Mouse (Mus musculus): ENCODE measurements around the gene A3galt2. TPM values are rescaled to one million over a fixed set of nuclear protein-coding genes. Genes with fewer than 3 reads are reported as not detected.
A peak's percentile ranks its signal among the peaks of the same experiment; 100 is the strongest.

A3galt2 gene
- polyA plus RNA-seq, 1 experiment from 2014 or later: not detected

DNA sequence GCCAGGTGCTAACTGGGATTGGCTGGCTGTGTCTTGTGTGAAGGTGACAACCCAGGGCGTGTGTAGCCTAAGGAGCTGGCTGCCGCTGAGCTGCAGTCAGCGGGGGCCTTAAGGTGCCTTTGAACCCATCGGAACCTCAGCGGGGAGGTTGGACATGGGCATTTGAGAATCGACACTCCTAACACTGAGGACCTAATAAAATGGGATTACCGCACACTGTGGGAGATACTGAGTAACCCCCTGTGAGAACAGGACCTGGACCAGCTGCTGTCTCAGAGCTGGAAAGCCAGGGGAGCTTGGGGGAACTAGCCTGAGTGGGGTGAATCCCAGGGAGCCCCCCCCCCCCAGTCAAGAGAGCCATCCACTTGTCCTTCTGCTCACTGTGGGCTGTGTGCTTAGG lies 1.6 kb upstream of the A3galt2 start:
- Histone ChIP-seq H3K9me3 (replicated peaks) (no peaks in the 10 kb centered on the region), H3K9ac (no peak overlapping the region), H3K27me3 (no peaks in the 10 kb centered on the region), H3K27ac (no peak overlapping the region), H3K4me2 (no peak overlapping the region), H3K4me3 (no peak overlapping the region), H3K4me1 (replicated peaks) (peaks cover 8% of the 10 kb centered on the region), H3K36me3 (peaks cover 50% of the 10 kb centered on the region)
- ATAC-seq (replicated peaks; ENCODE audit: insufficient number of reproducible peaks, insufficient read depth, low FRiP score, low read depth): no peak
- 92% methylated on average over 7 of the region's 7 CpGs for WGBS

DNA sequence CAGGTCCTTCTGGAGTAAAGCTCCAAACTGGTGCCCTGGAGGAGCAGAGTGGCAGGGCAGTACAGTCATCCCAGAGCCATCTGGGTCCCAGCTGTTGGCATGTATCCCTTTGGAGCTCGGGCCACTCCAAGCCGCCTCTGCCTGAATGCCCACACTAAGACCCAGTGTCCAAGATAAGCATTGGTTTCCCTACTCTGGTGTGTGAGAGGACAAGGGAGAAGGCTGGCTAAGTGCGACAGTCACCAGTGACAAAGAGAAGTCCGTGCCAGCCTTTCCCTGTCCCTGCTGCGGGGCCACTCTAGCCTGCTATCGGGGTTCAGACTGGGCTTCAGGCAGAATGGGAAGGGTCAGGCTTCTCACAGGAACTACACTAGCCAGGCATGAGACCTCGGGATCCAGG lies 736 bp downstream of the A3galt2 start:
- Histone ChIP-seq H3K4me3 (no peak overlapping the region), H3K36me3 (peaks cover 27% of the 10 kb centered on the region), H3K9ac (no peak overlapping the region), H3K27ac (0 out of 2 replicates have a peak overlapping the region, but pooled peaks have one; percentile 20), H3K9me3 (replicated peaks) (no peaks in the 10 kb centered on the region), H3K4me2 (no peak overlapping the region), H3K4me1 (replicated peaks) (peaks cover 8% of the 10 kb centered on the region), H3K27me3 (no peaks in the 10 kb centered on the region)
- no peak; the same call in 1 of the 2 replicates for ATAC-seq (replicated peaks; ENCODE audit: insufficient number of reproducible peaks, insufficient read depth, low FRiP score, low read depth)
- WGBS: 55% methylated on average over 7 of the region's 7 CpGs

DNA sequence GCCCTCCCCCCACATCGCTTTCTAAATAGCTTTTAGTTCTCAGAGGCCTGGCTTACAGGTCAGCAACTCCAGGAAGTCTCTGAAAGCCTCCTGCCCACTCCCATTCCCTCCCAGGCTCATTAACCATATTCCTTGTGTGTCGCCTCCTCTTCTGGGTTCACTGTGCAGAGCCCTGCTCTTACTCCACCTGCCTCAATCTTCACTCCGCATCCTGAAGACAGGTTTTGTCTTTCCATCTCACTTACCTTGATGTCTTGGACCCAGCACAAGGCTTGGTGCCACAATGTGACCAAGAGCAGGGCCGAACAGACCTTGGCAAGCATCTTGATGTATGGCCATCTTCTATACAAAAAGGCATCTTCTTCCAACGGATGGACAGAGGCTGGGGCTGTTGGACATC lies 4.0 kb downstream of the A3galt2 start:
- WGBS: 76% methylated on average over 5 of the region's 5 CpGs
- Histone ChIP-seq H3K4me1 (replicated peaks) (peaks cover 8% of the 10 kb centered on the region), H3K27me3 (no peaks in the 10 kb centered on the region), H3K9ac (no peak overlapping the region), H3K36me3 (no peaks in the 10 kb centered on the region), H3K27ac (no peak overlapping the region), H3K4me3 (no peak overlapping the region), H3K4me2 (no peak overlapping the region), H3K9me3 (replicated peaks) (0 out of 2 replicates have a peak, but pooled peaks cover 7% of the 10 kb centered on the region)
- ATAC-seq (replicated peaks; ENCODE audit: insufficient number of reproducible peaks, insufficient read depth, low FRiP score, low read depth): no peak

GRCm38 (mm10) chr4:128760029-128760428 lies 4.9 kb downstream of the A3galt2 start:
- Histone ChIP-seq H3K27ac (no peak overlapping the region), H3K4me1 (replicated peaks) (peaks cover 6% of the 10 kb centered on the region), H3K9me3 (replicated peaks) (0 out of 2 replicates have a peak, but pooled peaks cover 7% of the 10 kb centered on the region), H3K36me3 (no peaks in the 10 kb centered on the region), H3K4me2 (no peak overlapping the region), H3K9ac (no peak overlapping the region), H3K4me3 (no peak overlapping the region), H3K27me3 (no peaks in the 10 kb centered on the region)
- 70% methylated on average over 6 of the region's 6 CpGs for WGBS
- ATAC-seq (replicated peaks; ENCODE audit: insufficient number of reproducible peaks, insufficient read depth, low FRiP score, low read depth): no peak

GRCm38 (mm10) chr4:128766929-128767328 lies 11.8 kb downstream of the A3galt2 start:
- H3K4me2 ChIP-seq: no peak overlapping the region
- 0 out of 2 replicates have a peak, but pooled peaks cover 7% of the 10 kb centered on the region for H3K9me3 ChIP-seq (replicated peaks)
- H3K27ac ChIP-seq: no peak overlapping the region
- WGBS: 88% methylated on average over 20 of the region's 20 CpGs
- H3K4me1 ChIP-seq (replicated peaks): peaks cover 12% of the 10 kb centered on the region
- no peaks in the 10 kb centered on the region for H3K36me3 ChIP-seq
- no peak for ATAC-seq (replicated peaks; ENCODE audit: insufficient number of reproducible peaks, insufficient read depth, low FRiP score, low read depth)
- H3K4me3 ChIP-seq: no peak overlapping the region
- no peak overlapping the region for H3K9ac ChIP-seq
- no peaks in the 10 kb centered on the region for H3K27me3 ChIP-seq

GRCm38 (mm10) chr4:128768120-128768519 lies 13.0 kb downstream of the A3galt2 start:
- Histone ChIP-seq H3K4me3 (no peak overlapping the region), H3K4me2 (no peak overlapping the region), H3K9ac (no peak overlapping the region), H3K36me3 (peaks cover 6% of the 10 kb centered on the region; the same call in 1 of the 2 replicates), H3K9me3 (replicated peaks) (0 out of 2 replicates have a peak, but pooled peaks cover 1% of the 10 kb centered on the region), H3K27ac (no peak overlapping the region), H3K27me3 (no peaks in the 10 kb centered on the region), H3K4me1 (replicated peaks) (peaks cover 12% of the 10 kb centered on the region)
- 63% methylated on average over 13 of the region's 13 CpGs for WGBS
- ATAC-seq (replicated peaks; ENCODE audit: insufficient number of reproducible peaks, insufficient read depth, low FRiP score, low read depth): no peak

- peaks cover 21% of the 10 kb centered on the region for H3K36me3 ChIP-seq
- no peak overlapping the region for H3K4me2 ChIP-seq
- no peak overlapping the region for H3K4me3 ChIP-seq
- H3K4me1 ChIP-seq (replicated peaks): peaks cover 12% of the 10 kb centered on the region
- no peaks in the 10 kb centered on the region for H3K27me3 ChIP-seq
- no peak overlapping the region for H3K9ac ChIP-seq
- no peaks in the 10 kb centered on the region for H3K9me3 ChIP-seq (replicated peaks)
- H3K27ac ChIP-seq: no peak overlapping the region
- ATAC-seq (replicated peaks; ENCODE audit: insufficient number of reproducible peaks, insufficient read depth, low FRiP score, low read depth): no peak
- WGBS: 68% methylated on average over 13 of the region's 13 CpGs
These were observed 14.6 kb downstream of the A3galt2 start for GRCm38 (mm10) chr4:128769569-128770355.

- no peak overlapping the region for H3K4me2 ChIP-seq
- H3K27me3 ChIP-seq: no peaks in the 10 kb centered on the region
- no peak overlapping the region for H3K27ac ChIP-seq
- H3K36me3 ChIP-seq: peaks cover 29% of the 10 kb centered on the region
- H3K9me3 ChIP-seq (replicated peaks): no peaks in the 10 kb centered on the region
- H3K4me3 ChIP-seq: no peak overlapping the region
- peaks cover 12% of the 10 kb centered on the region for H3K4me1 ChIP-seq (replicated peaks)
- 82% methylated on average over 5 of the region's 5 CpGs for WGBS
- no peak overlapping the region for H3K9ac ChIP-seq
- ATAC-seq (replicated peaks; ENCODE audit: insufficient number of reproducible peaks, insufficient read depth, low FRiP score, low read depth): no peak
These were observed 15.5 kb downstream of the A3galt2 start for GRCm38 (mm10) chr4:128770698-128771097.

GRCm38 (mm10) chr4:128773820-128774219 lies 18.7 kb downstream of the A3galt2 start:
- Histone ChIP-seq H3K9me3 (replicated peaks) (no peaks in the 10 kb centered on the region), H3K27me3 (no peaks in the 10 kb centered on the region), H3K36me3 (peaks cover 48% of the 10 kb centered on the region), H3K9ac (no peak overlapping the region), H3K4me1 (replicated peaks) (peaks cover 12% of the 10 kb centered on the region), H3K27ac (no peak overlapping the region), H3K4me3 (no peak overlapping the region), H3K4me2 (no peak overlapping the region)
- 87% methylated on average over 11 of the region's 11 CpGs for WGBS
- no peak for ATAC-seq (replicated peaks; ENCODE audit: insufficient number of reproducible peaks, insufficient read depth, low FRiP score, low read depth)

GRCm38 (mm10) chr4:128774467-128774866 lies 19.3 kb downstream of the A3galt2 start:
- WGBS: 92% methylated on average over 9 of the region's 9 CpGs
- peaks cover 10% of the 10 kb centered on the region for H3K4me1 ChIP-seq (replicated peaks)
- H3K36me3 ChIP-seq: peaks cover 54% of the 10 kb centered on the region
- no peaks in the 10 kb centered on the region for H3K27me3 ChIP-seq
- H3K4me2 ChIP-seq: no peak overlapping the region
- no peaks in the 10 kb centered on the region for H3K9me3 ChIP-seq (replicated peaks)
- H3K9ac ChIP-seq: no peak overlapping the region
- H3K4me3 ChIP-seq: no peak overlapping the region
- no peak for ATAC-seq (replicated peaks; ENCODE audit: insufficient number of reproducible peaks, insufficient read depth, low FRiP score, low read depth)
- no peak overlapping the region for H3K27ac ChIP-seq

DNA sequence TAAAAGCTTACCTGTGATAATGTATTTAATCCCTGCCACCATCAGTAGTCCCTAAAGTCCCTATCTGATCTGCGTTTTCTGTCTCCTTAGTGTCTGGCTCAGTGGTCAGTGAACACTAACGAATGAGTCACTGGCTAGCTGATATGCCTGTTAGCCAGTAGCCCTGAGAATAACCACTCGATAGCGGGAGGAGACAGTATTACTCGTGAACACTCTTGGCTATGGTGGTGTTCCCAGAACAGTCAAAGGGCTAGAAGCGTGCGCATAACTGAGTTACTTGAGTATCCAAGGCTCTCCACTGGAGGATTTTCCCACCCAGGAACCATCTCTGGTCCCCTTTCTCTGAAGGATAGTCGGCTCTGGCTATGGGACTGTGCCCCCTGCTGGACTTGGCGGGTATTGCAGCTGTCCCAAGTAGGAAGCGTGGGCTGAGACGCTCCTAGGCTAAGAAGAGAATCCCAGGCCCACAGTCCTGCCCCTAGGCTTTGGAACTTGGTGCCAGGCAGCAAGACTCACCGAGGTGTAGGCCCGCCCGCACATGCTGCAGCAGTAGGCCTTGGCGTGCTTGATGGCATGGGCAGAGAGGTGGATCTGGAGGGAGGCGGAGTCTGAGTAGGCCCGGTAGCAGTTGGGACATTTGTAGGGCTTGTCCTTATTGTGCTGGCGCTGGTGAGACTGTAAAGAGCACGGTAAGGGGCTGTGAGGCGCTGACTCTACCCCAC lies 21.6 kb downstream of the A3galt2 start:
- Histone ChIP-seq H3K4me3 (no peak overlapping the region), H3K27ac (no peak overlapping the region), H3K4me2 (no peak overlapping the region), H3K27me3 (no peaks in the 10 kb centered on the region), H3K9me3 (replicated peaks) (no peaks in the 10 kb centered on the region), H3K4me1 (replicated peaks) (no peaks in the 10 kb centered on the region), H3K36me3 (peaks cover 62% of the 10 kb centered on the region), H3K9ac (no peak overlapping the region)
- 46% methylated on average over 20 of the region's 20 CpGs for WGBS
- peak; percentile 44 for ATAC-seq (replicated peaks; ENCODE audit: insufficient number of reproducible peaks, insufficient read depth, low FRiP score, low read depth)

All from heart, embryonic 15.5 days (tissue).